Mouse (Mus musculus): Measurements from ENCODE around the gene Lrrc2. TPM values are rescaled to one million over a fixed set of nuclear protein-coding genes. Genes with fewer than 3 reads are reported as not detected.
A peak's percentile ranks its signal among the peaks of the same experiment; 100 is the strongest.

The Lrrc2 gene
- 10 to 100 TPM; 45.8 to 73.6 TPM for total RNA-seq (2021)
- long read RNA-seq, experiment 1, partial matches to known transcripts: 3 of 41 reads
- long read RNA-seq, experiment 1, other reads (novel, unspliced or antisense): 38 of 41 reads
- long read RNA-seq, experiment 2, partial matches to known transcripts: 3 of 74 reads
- long read RNA-seq, experiment 2, other reads (novel, unspliced or antisense): 71 of 74 reads

- intact Hi-C loops (cut with DNase I): no loop called here
- no peak for DNase-seq
Observed at GRCm38 (mm10) chr9:110951397-110951796, at the start of gene Lrrc2. Lrrc2 (plus strand) TSS chr9:110951545.

- intact Hi-C loops (cut with DNase I): no loop called here
- DNase-seq: no peak
Observed at GRCm38 (mm10) chr9:110902271-110902670, 49.1 kb upstream of the Lrrc2 start.

- intact Hi-C loops (cut with DNase I): no loop called here
- DNase-seq: no peak
Observed at GRCm38 (mm10) chr9:110907201-110907837, 44.0 kb upstream of the Lrrc2 start.

- DNase-seq: no peak
Observed at GRCm38 (mm10) chr9:110907838-110908630, 43.3 kb upstream of the Lrrc2 start.

GRCm38 (mm10) chr9:110908631-110909016, 42.7 kb upstream of the Lrrc2 start:
- DNase-seq: no peak
- intact Hi-C loops (cut with DNase I): no loop called here

More at GRCm38 (mm10) chr9:110907838-110908630, 43.3 kb upstream of the Lrrc2 start:
- intact Hi-C loops (cut with DNase I): no loop called here

- intact Hi-C loops (cut with DNase I): no loop called here
- DNase-seq: no peak
Observed at GRCm38 (mm10) chr9:110909371-110909967, 41.9 kb upstream of the Lrrc2 start.

- no peak for DNase-seq
- intact Hi-C loops (cut with DNase I): no loop called here
Observed at GRCm38 (mm10) chr9:110914631-110915236, 36.6 kb upstream of the Lrrc2 start.

- intact Hi-C loops (cut with DNase I): no loop called here
Observed at GRCm38 (mm10) chr9:110915466-110915865, 35.9 kb upstream of the Lrrc2 start.

GRCm38 (mm10) chr9:110916786-110917185, 34.6 kb upstream of the Lrrc2 start, which contains the start of gene Fam240a:
Fam240a (minus strand) TSS chr9:110916861.
- intact Hi-C loops (cut with DNase I): no loop called here
- DNase-seq: no peak

More at GRCm38 (mm10) chr9:110915466-110915865, 35.9 kb upstream of the Lrrc2 start:
- no peak for DNase-seq

GRCm38 (mm10) chr9:110920665-110921419, 30.5 kb upstream of the Lrrc2 start:
- intact Hi-C loops (cut with DNase I): loop anchor here (5.0 kb wide), 2 partner anchors 76 to 151 kb away; no protein-coding TSS in a partner anchor
- no peak for DNase-seq

- intact Hi-C loops (cut with DNase I): loop anchor here (1.0 to 5.0 kb wide), 3 partner anchors 32 to 150 kb away; no protein-coding TSS in a partner anchor
- peak; percentile 56 to 74 for DNase-seq
Observed at GRCm38 (mm10) chr9:110922759-110923158, 28.6 kb upstream of the Lrrc2 start.

- no peak for DNase-seq
- intact Hi-C loops (cut with DNase I): no loop called here
Observed at GRCm38 (mm10) chr9:110931573-110931972, 19.8 kb upstream of the Lrrc2 start.

GRCm38 (mm10) chr9:110933850-110934437, 17.4 kb upstream of the Lrrc2 start:
- no peak for DNase-seq
- intact Hi-C loops (cut with DNase I): no loop called here

- intact Hi-C loops (cut with DNase I): no loop called here
- no peak for DNase-seq
Observed at GRCm38 (mm10) chr9:110935941-110936340, 15.4 kb upstream of the Lrrc2 start.

GRCm38 (mm10) chr9:110937506-110938490, 13.5 kb upstream of the Lrrc2 start:
- intact Hi-C loops (cut with DNase I): no loop called here
- DNase-seq: no peak

- intact Hi-C loops (cut with DNase I): no loop called here
- no peak for DNase-seq
Observed at GRCm38 (mm10) chr9:110944265-110944664, 7.1 kb upstream of the Lrrc2 start.

GRCm38 (mm10) chr9:110945343-110945742, 6.0 kb upstream of the Lrrc2 start:
- intact Hi-C loops (cut with DNase I): no loop called here

GRCm38 (mm10) chr9:110945926-110946325, 5.4 kb upstream of the Lrrc2 start, which contains the start of gene Tdgf1:
Tdgf1 (minus strand) TSS chr9:110946158.
- intact Hi-C loops (cut with DNase I): no loop called here
- DNase-seq: no peak

More at GRCm38 (mm10) chr9:110945343-110945742, 6.0 kb upstream of the Lrrc2 start:
- DNase-seq: no peak
